Mouse (Mus musculus): Measurements from ENCODE around the gene Epdr1. TPM values are rescaled to one million over a fixed set of nuclear protein-coding genes. Genes with fewer than 3 reads are reported as not detected.

The Epdr1 gene
- polyA plus RNA-seq, 1 experiment from 2014 or later: 9.5 TPM

GRCm38 (mm10) chr13:19630768-19631709, 11.3 kb upstream of the Epdr1 start:
- Histone ChIP-seq H3K4me2 (ENCODE audit: low read depth, low read length) (no peak overlapping the region), H3K9me3 (replicated peaks; ENCODE audit: control insufficient read depth, low read length) (no peaks in the 10 kb centered on the region), H3K27ac (ENCODE audit: low read length) (no peak overlapping the region), H3K36me3 (ENCODE audit: control insufficient read depth, insufficient read depth) (no peaks in the 10 kb centered on the region), H3K4me1 (ENCODE audit: control insufficient read depth, low read depth, low read length) (peaks cover 6% of the 10 kb centered on the region; the same call in 1 of the 2 replicates), H3K4me3 (ENCODE audit: low read depth, low read length) (no peak overlapping the region), H3K9ac (ENCODE audit: low read depth, low read length) (no peak overlapping the region), H3K27me3 (ENCODE audit: control insufficient read depth, insufficient read depth, low read depth, low read length) (no peaks in the 10 kb centered on the region)
- WGBS (ENCODE audit: insufficient replicate concordance): 65% methylated on average over 5 of the region's 5 CpGs
- no peak for ATAC-seq (ENCODE audit: low read depth)

- WGBS (ENCODE audit: insufficient replicate concordance): 66% methylated on average over 1 of the region's 1 CpGs
- peaks cover 15% of the 10 kb centered on the region for H3K4me1 ChIP-seq (ENCODE audit: control insufficient read depth, low read depth, low read length)
- no peaks in the 10 kb centered on the region for H3K36me3 ChIP-seq (ENCODE audit: control insufficient read depth, insufficient read depth)
- H3K4me2 ChIP-seq (ENCODE audit: low read depth, low read length): no peak overlapping the region
- no peak overlapping the region for H3K27ac ChIP-seq (ENCODE audit: low read length)
- no peak overlapping the region for H3K9ac ChIP-seq (ENCODE audit: low read depth, low read length)
- peaks cover 16% of the 10 kb centered on the region for H3K27me3 ChIP-seq (ENCODE audit: control insufficient read depth, insufficient read depth, low read depth, low read length)
- no peak for ATAC-seq (ENCODE audit: low read depth)
- H3K4me3 ChIP-seq (ENCODE audit: low read depth, low read length): no peak overlapping the region
- no peaks in the 10 kb centered on the region for H3K9me3 ChIP-seq (replicated peaks; ENCODE audit: control insufficient read depth, low read length)
Measured at GRCm38 (mm10) chr13:19626473-19626872, 6.7 kb upstream of the Epdr1 start.

- no peak overlapping the region for H3K4me2 ChIP-seq (ENCODE audit: low read depth, low read length)
- H3K27me3 ChIP-seq (ENCODE audit: control insufficient read depth, insufficient read depth, low read depth, low read length): peaks cover 16% of the 10 kb centered on the region
- no peak overlapping the region for H3K27ac ChIP-seq (ENCODE audit: low read length)
- no peak overlapping the region for H3K9ac ChIP-seq (ENCODE audit: low read depth, low read length)
- 70% methylated on average over 11 of the region's 11 CpGs for WGBS (ENCODE audit: insufficient replicate concordance)
- no peaks in the 10 kb centered on the region for H3K36me3 ChIP-seq (ENCODE audit: control insufficient read depth, insufficient read depth)
- peaks cover 12% of the 10 kb centered on the region for H3K4me1 ChIP-seq (ENCODE audit: control insufficient read depth, low read depth, low read length)
- H3K9me3 ChIP-seq (replicated peaks; ENCODE audit: control insufficient read depth, low read length): no peaks in the 10 kb centered on the region
- H3K4me3 ChIP-seq (ENCODE audit: low read depth, low read length): no peak overlapping the region
- no peak for ATAC-seq (ENCODE audit: low read depth)
Measured at GRCm38 (mm10) chr13:19624632-19625320, 5.0 kb upstream of the Epdr1 start.

- ATAC-seq (ENCODE audit: low read depth): no peak
Measured at GRCm38 (mm10) chr13:19623228-19623905, 3.6 kb upstream of the Epdr1 start.

GRCm38 (mm10) chr13:19622573-19623227, 3.0 kb upstream of the Epdr1 start, which contains the start of gene Sfrp4:
Sfrp4 (plus strand) TSS chr13:19623104.
- Histone ChIP-seq H3K4me2 (ENCODE audit: low read depth, low read length) (peak within 1 kb of the TSS; percentile 83), H3K9ac (ENCODE audit: low read depth, low read length) (peak within 1 kb of the TSS; percentile 42; the same call in 1 of the 2 replicates), H3K4me1 (ENCODE audit: control insufficient read depth, low read depth, low read length) (peaks cover 14% of the 10 kb centered on the region), H3K4me3 (ENCODE audit: low read depth, low read length) (peak within 1 kb of the TSS; percentile 57), H3K27ac (ENCODE audit: low read length) (no peak within 1 kb of the TSS), H3K27me3 (ENCODE audit: control insufficient read depth, insufficient read depth, low read depth, low read length) (peaks cover 16% of the 10 kb centered on the region), H3K36me3 (ENCODE audit: control insufficient read depth, insufficient read depth) (no peaks in the 10 kb centered on the region), H3K9me3 (replicated peaks; ENCODE audit: control insufficient read depth, low read length) (no peaks in the 10 kb centered on the region)
- 4% methylated on average over 25 of the region's 25 CpGs for WGBS (ENCODE audit: insufficient replicate concordance)
- ATAC-seq (ENCODE audit: low read depth): peak; percentile 55

More at GRCm38 (mm10) chr13:19623228-19623905, 3.6 kb upstream of the Epdr1 start:
- Histone ChIP-seq H3K27me3 (ENCODE audit: control insufficient read depth, insufficient read depth, low read depth, low read length) (peaks cover 16% of the 10 kb centered on the region), H3K36me3 (ENCODE audit: control insufficient read depth, insufficient read depth) (no peaks in the 10 kb centered on the region), H3K27ac (ENCODE audit: low read length) (no peak overlapping the region), H3K9me3 (replicated peaks; ENCODE audit: control insufficient read depth, low read length) (no peaks in the 10 kb centered on the region), H3K4me3 (ENCODE audit: low read depth, low read length) (peak overlapping the region; percentile 57), H3K4me1 (ENCODE audit: control insufficient read depth, low read depth, low read length) (peaks cover 16% of the 10 kb centered on the region), H3K9ac (ENCODE audit: low read depth, low read length) (peak overlapping the region; percentile 42; the same call in 1 of the 2 replicates), H3K4me2 (ENCODE audit: low read depth, low read length) (peak overlapping the region; percentile 83)
- WGBS (ENCODE audit: insufficient replicate concordance): 25% methylated on average over 30 of the region's 30 CpGs

GRCm38 (mm10) chr13:19618841-19619215, 899 bp downstream of the Epdr1 start:
- Histone ChIP-seq H3K4me3 (ENCODE audit: low read depth, low read length) (peak overlapping the region; percentile 77), H3K27ac (ENCODE audit: low read length) (peak overlapping the region; percentile 68), H3K4me1 (ENCODE audit: control insufficient read depth, low read depth, low read length) (peaks cover 14% of the 10 kb centered on the region), H3K27me3 (ENCODE audit: control insufficient read depth, insufficient read depth, low read depth, low read length) (peaks cover 9% of the 10 kb centered on the region), H3K9me3 (replicated peaks; ENCODE audit: control insufficient read depth, low read length) (no peaks in the 10 kb centered on the region), H3K9ac (ENCODE audit: low read depth, low read length) (peak overlapping the region; percentile 83), H3K4me2 (ENCODE audit: low read depth, low read length) (peak overlapping the region; percentile 94), H3K36me3 (ENCODE audit: control insufficient read depth, insufficient read depth) (no peaks in the 10 kb centered on the region)
- 7% methylated on average over 5 of the region's 5 CpGs for WGBS (ENCODE audit: insufficient replicate concordance)
- ATAC-seq (ENCODE audit: low read depth): peak; percentile 65

GRCm38 (mm10) chr13:19618081-19618480, 1.6 kb downstream of the Epdr1 start:
- H3K36me3 ChIP-seq (ENCODE audit: control insufficient read depth, insufficient read depth): no peaks in the 10 kb centered on the region
- peak overlapping the region; percentile 28 for H3K4me3 ChIP-seq (ENCODE audit: low read depth, low read length)
- ATAC-seq (ENCODE audit: low read depth): no peak
- no peak overlapping the region for H3K9ac ChIP-seq (ENCODE audit: low read depth, low read length)
- peaks cover 2% of the 10 kb centered on the region for H3K27me3 ChIP-seq (ENCODE audit: control insufficient read depth, insufficient read depth, low read depth, low read length)
- H3K27ac ChIP-seq (ENCODE audit: low read length): no peak overlapping the region
- H3K4me2 ChIP-seq (ENCODE audit: low read depth, low read length): peak overlapping the region; percentile 94
- H3K4me1 ChIP-seq (ENCODE audit: control insufficient read depth, low read depth, low read length): peaks cover 8% of the 10 kb centered on the region
- WGBS (ENCODE audit: insufficient replicate concordance): 60% methylated on average over 4 of the region's 4 CpGs
- H3K9me3 ChIP-seq (replicated peaks; ENCODE audit: control insufficient read depth, low read length): no peaks in the 10 kb centered on the region

GRCm38 (mm10) chr13:19614311-19614710, 5.4 kb downstream of the Epdr1 start:
- Histone ChIP-seq H3K9me3 (replicated peaks; ENCODE audit: control insufficient read depth, low read length) (no peaks in the 10 kb centered on the region), H3K4me3 (ENCODE audit: low read depth, low read length) (no peak overlapping the region), H3K4me1 (ENCODE audit: control insufficient read depth, low read depth, low read length) (peaks cover 4% of the 10 kb centered on the region), H3K27ac (ENCODE audit: low read length) (no peak overlapping the region), H3K36me3 (ENCODE audit: control insufficient read depth, insufficient read depth) (no peaks in the 10 kb centered on the region), H3K27me3 (ENCODE audit: control insufficient read depth, insufficient read depth, low read depth, low read length) (no peaks in the 10 kb centered on the region), H3K9ac (ENCODE audit: low read depth, low read length) (no peak overlapping the region), H3K4me2 (ENCODE audit: low read depth, low read length) (no peak overlapping the region)
- ATAC-seq (ENCODE audit: low read depth): no peak
- 57% methylated on average over 1 of the region's 1 CpGs for WGBS (ENCODE audit: insufficient replicate concordance)
